Mouse (Mus musculus): ENCODE measurements at regions not wholly inside any gene's neighbourhood (a gene's known extent, or its start where the extent isn't known, plus 50 kb on each side); places are given as distances from the start of the nearest gene placed in this dataset.
A peak's percentile ranks its signal among the peaks of the same experiment; 100 is the strongest.

GRCm38 (mm10) chr2:30718329-30718675 is 85.2 kb downstream of the 1700001O22Rik start:
- DNase-seq (ENCODE audit: low spot score in 2 of 2), result peak; percentile 90 to 94

GRCm38 (mm10) chr2:30717566-30718328 is 85.7 kb downstream of the 1700001O22Rik start:
- no peak for DNase-seq (ENCODE audit: low spot score in 2 of 2)

- DNase-seq (ENCODE audit: low spot score in 2 of 2), result no peak
These were observed 86.6 kb downstream of the 1700001O22Rik start for GRCm38 (mm10) chr2:30716580-30717565.

GRCm38 (mm10) chr2:30715720-30716310 is 87.6 kb downstream of the 1700001O22Rik start:
- DNase-seq (ENCODE audit: low spot score in 2 of 2), result no peak

GRCm38 (mm10) chr2:30713535-30713934 is 89.9 kb downstream of the 1700001O22Rik start:
- no peak for DNase-seq (ENCODE audit: low spot score in 2 of 2)

- no peak for DNase-seq (ENCODE audit: low spot score in 2 of 2)
These were observed 90.5 kb downstream of the 1700001O22Rik start for GRCm38 (mm10) chr2:30712841-30713401.

GRCm38 (mm10) chr2:30711853-30712498 is 91.5 kb downstream of the 1700001O22Rik start:
- peak; percentile 79 to 88 for DNase-seq (ENCODE audit: low spot score in 2 of 2)

GRCm38 (mm10) chr2:30711476-30711852 is 92.0 kb downstream of the 1700001O22Rik start:
- no peak for DNase-seq (ENCODE audit: low spot score in 2 of 2)

GRCm38 (mm10) chr2:30710895-30711294 is 92.6 kb downstream of the 1700001O22Rik start:
- DNase-seq (ENCODE audit: low spot score in 2 of 2), result no peak

- DNase-seq (ENCODE audit: low spot score in 2 of 2), result no peak
These were observed 94.0 kb downstream of the 1700001O22Rik start for GRCm38 (mm10) chr2:30709386-30709884.

GRCm38 (mm10) chr2:30708762-30709385 is 94.6 kb downstream of the 1700001O22Rik start:
- no peak for DNase-seq (ENCODE audit: low spot score in 2 of 2)

GRCm38 (mm10) chr2:30708001-30708683 is 95.3 kb downstream of the 1700001O22Rik start:
- peak in 1 of 2 experiments; percentile 86 for DNase-seq (ENCODE audit: low spot score in 2 of 2)

GRCm38 (mm10) chr2:30707099-30708000 is 96.1 kb downstream of the 1700001O22Rik start:
- DNase-seq (ENCODE audit: low spot score in 2 of 2), result no peak

GRCm38 (mm10) chr2:30706036-30706435 is 97.4 kb downstream of the 1700001O22Rik start:
- DNase-seq (ENCODE audit: low spot score in 2 of 2), result no peak

- DNase-seq (ENCODE audit: low spot score in 2 of 2), result no peak
These were observed 100.2 kb downstream of the 1700001O22Rik start for GRCm38 (mm10) chr2:30703308-30703707.

- DNase-seq (ENCODE audit: low spot score in 2 of 2), result no peak
These were observed 100.8 kb downstream of the 1700001O22Rik start for GRCm38 (mm10) chr2:30702711-30703110.

- DNase-seq (ENCODE audit: low spot score in 2 of 2), result no peak
These were observed 102.6 kb downstream of the 1700001O22Rik start for GRCm38 (mm10) chr2:30700890-30701289.

- no peak for DNase-seq (ENCODE audit: low spot score in 2 of 2)
These were observed 103.0 kb downstream of the 1700001O22Rik start for GRCm38 (mm10) chr2:30700471-30700870.

All from layer of hippocampus, adult 18-20 months (tissue).